Mouse (Mus musculus) forebrain, embryonic 16.5 days (tissue): ENCODE data around the gene Apol6. TPM values are rescaled to one million over a fixed set of nuclear protein-coding genes. Genes with fewer than 3 reads are reported as not detected.

Experiments
- ATAC-seq: fragments of 200-750 bp; cut with Nextera tagmentation; 2 replicates; pipeline ENCODE4 v1.8.0; 2017; ENCODE audit warnings: mild to moderate bottlenecking, moderate library complexity
- H3K27ac ChIP-seq: fragments of 300-500 bp; sonication (generic); 2 replicates; pipeline ENCODE4 v1.5.1; 2014; ENCODE audit warnings: low read length, control low read depth
- H3K27me3 ChIP-seq: fragments of 300-500 bp; sonication (generic); replicated peaks from 2 replicates; pipeline ENCODE4 v1.6.1; 2014; ENCODE audit warnings: low read length; ENCODE audit not compliant: control insufficient read depth, insufficient read depth
- H3K36me3 ChIP-seq: fragments of 300-500 bp; sonication (generic); 2 replicates; pipeline ENCODE4 v1.6.1; 2014; ENCODE audit not compliant: control insufficient read depth, insufficient read depth
- H3K4me1 ChIP-seq: fragments of 300-500 bp; sonication (generic); replicated peaks from 2 replicates; pipeline ENCODE4 v1.6.1; 2014; ENCODE audit warnings: low read length; ENCODE audit not compliant: control insufficient read depth, insufficient read depth
- H3K4me2 ChIP-seq: fragments of 300-500 bp; sonication (generic); 2 replicates; pipeline ENCODE4 v1.6.1; 2014; ENCODE audit warnings: mild to moderate bottlenecking, low read length, control low read depth
- H3K4me3 ChIP-seq: fragments of 300-500 bp; sonication (generic); replicated peaks from 2 replicates; pipeline ENCODE4 v1.5.1; 2014; ENCODE audit warnings: mild to moderate bottlenecking, low read length, control low read depth
- H3K9ac ChIP-seq: fragments of 300-500 bp; sonication (generic); replicated peaks from 2 replicates; pipeline ENCODE4 v1.6.1; 2014; ENCODE audit warnings: low read depth, low read length, control low read depth
- H3K9me3 ChIP-seq: fragments of 300-500 bp; sonication (generic); 2 replicates; pipeline ENCODE4 v1.6.1; 2016; ENCODE audit warnings: low read length; ENCODE audit not compliant: control insufficient read depth
- WGBS: fragments of 180-500 bp; shearing (Covaris S2); extraction: QIAGEN DNeasy Blood & Tissue Kit; methylation state at CpG from one replicate; pipeline ENCODE4 v1.1.7; 2014; 5-methylcytosine and 5-hydroxymethylcytosine counted together
- polyA plus RNA-seq: library from polyadenylated mRNA; unstranded; fragments of >200 nt; fragmentation: Nextera tagmentation; extraction: Ambion mirVana; gene quantifications from 2 replicates; pipeline ENCODE4 v1.2.1, GENCODE M21; 2015

The Apol6 gene
- polyA plus RNA-seq, 1 experiment from 2014 or later = not detected

GRCm38 (mm10) chr15:77016509-77016908 is 28.0 kb upstream of the Apol6 start:
- Histone ChIP-seq H3K4me1 (peaks cover 12% of the 10 kb centered on the region), H3K27me3 (no peaks in the 10 kb centered on the region), H3K36me3 (no peaks in the 10 kb centered on the region), H3K4me3 (no peak overlapping the region), H3K9me3 (no peaks in the 10 kb centered on the region), H3K27ac (no peak overlapping the region), H3K9ac (no peak overlapping the region), H3K4me2 (no peak overlapping the region)
- no peak for ATAC-seq
- 91% methylated on average over 6 of the region's 6 CpGs for WGBS

GRCm38 (mm10) chr15:77017897-77018296 is 26.6 kb upstream of the Apol6 start:
- Histone ChIP-seq H3K27ac (no peak overlapping the region), H3K4me1 (peaks cover 12% of the 10 kb centered on the region), H3K36me3 (no peaks in the 10 kb centered on the region), H3K27me3 (no peaks in the 10 kb centered on the region), H3K4me3 (no peak overlapping the region), H3K9ac (no peak overlapping the region), H3K9me3 (no peaks in the 10 kb centered on the region), H3K4me2 (no peak overlapping the region)
- ATAC-seq = no peak

GRCm38 (mm10) chr15:77018740-77019340 is 25.7 kb upstream of the Apol6 start:
- no peak overlapping the region for H3K9ac ChIP-seq
- 60% methylated on average over 6 of the region's 6 CpGs for WGBS
- ATAC-seq = no peak

GRCm38 (mm10) chr15:77019533-77019932 is 25.0 kb upstream of the Apol6 start:
- ATAC-seq = no peak
- 92% methylated on average over 7 of the region's 7 CpGs for WGBS
- Histone ChIP-seq H3K4me3 (no peak overlapping the region), H3K27me3 (no peaks in the 10 kb centered on the region), H3K36me3 (no peaks in the 10 kb centered on the region), H3K9ac (no peak overlapping the region), H3K4me2 (no peak overlapping the region), H3K27ac (no peak overlapping the region), H3K9me3 (no peaks in the 10 kb centered on the region), H3K4me1 (no peaks in the 10 kb centered on the region)

More at GRCm38 (mm10) chr15:77018740-77019340, 25.7 kb upstream of the Apol6 start:
- H3K27me3 ChIP-seq = no peaks in the 10 kb centered on the region
- no peak overlapping the region for H3K27ac ChIP-seq
- H3K4me2 ChIP-seq = no peak overlapping the region
- H3K4me3 ChIP-seq = no peak overlapping the region
- no peaks in the 10 kb centered on the region for H3K36me3 ChIP-seq
- H3K9me3 ChIP-seq = no peaks in the 10 kb centered on the region
- H3K4me1 ChIP-seq = peaks cover 6% of the 10 kb centered on the region

- Histone ChIP-seq H3K9ac (no peak overlapping the region), H3K4me1 (no peaks in the 10 kb centered on the region), H3K4me2 (no peak overlapping the region), H3K27me3 (no peaks in the 10 kb centered on the region), H3K27ac (no peak overlapping the region), H3K36me3 (no peaks in the 10 kb centered on the region), H3K4me3 (no peak overlapping the region), H3K9me3 (no peaks in the 10 kb centered on the region)
- WGBS = 95% methylated on average over 4 of the region's 4 CpGs
- no peak for ATAC-seq
Measured at GRCm38 (mm10) chr15:77020136-77020535, 24.4 kb upstream of the Apol6 start.

GRCm38 (mm10) chr15:77021056-77021455 is 23.5 kb upstream of the Apol6 start:
- no peak for ATAC-seq
- 92% methylated on average over 3 of the region's 3 CpGs for WGBS
- Histone ChIP-seq H3K9me3 (no peaks in the 10 kb centered on the region), H3K27me3 (no peaks in the 10 kb centered on the region), H3K4me1 (peaks cover 3% of the 10 kb centered on the region), H3K9ac (no peak overlapping the region), H3K4me2 (no peak overlapping the region), H3K36me3 (no peaks in the 10 kb centered on the region), H3K4me3 (no peak overlapping the region), H3K27ac (no peak overlapping the region)

- WGBS = 84% methylated on average over 4 of the region's 4 CpGs
- Histone ChIP-seq H3K36me3 (no peaks in the 10 kb centered on the region), H3K9me3 (no peaks in the 10 kb centered on the region)
Measured at GRCm38 (mm10) chr15:77021851-77022250, 22.7 kb upstream of the Apol6 start.

GRCm38 (mm10) chr15:77022401-77022957 is 22.1 kb upstream of the Apol6 start:
- Histone ChIP-seq H3K9ac (no peak overlapping the region), H3K27me3 (no peaks in the 10 kb centered on the region), H3K4me2 (no peak overlapping the region), H3K4me1 (peaks cover 6% of the 10 kb centered on the region), H3K9me3 (no peaks in the 10 kb centered on the region), H3K4me3 (no peak overlapping the region), H3K27ac (no peak overlapping the region), H3K36me3 (no peaks in the 10 kb centered on the region)
- no peak for ATAC-seq
- WGBS = 85% methylated on average over 5 of the region's 5 CpGs

More at GRCm38 (mm10) chr15:77021851-77022250, 22.7 kb upstream of the Apol6 start:
- no peak overlapping the region for H3K9ac ChIP-seq
- no peak overlapping the region for H3K27ac ChIP-seq
- H3K4me2 ChIP-seq = no peak overlapping the region
- H3K27me3 ChIP-seq = no peaks in the 10 kb centered on the region
- ATAC-seq = no peak
- peaks cover 6% of the 10 kb centered on the region for H3K4me1 ChIP-seq
- no peak overlapping the region for H3K4me3 ChIP-seq

- no peak overlapping the region for H3K4me3 ChIP-seq
- 58% methylated on average over 5 of the region's 5 CpGs for WGBS
- no peaks in the 10 kb centered on the region for H3K36me3 ChIP-seq
- H3K4me1 ChIP-seq = peaks cover 6% of the 10 kb centered on the region
- no peak overlapping the region for H3K27ac ChIP-seq
- H3K4me2 ChIP-seq = no peak overlapping the region
- no peaks in the 10 kb centered on the region for H3K27me3 ChIP-seq
- no peaks in the 10 kb centered on the region for H3K9me3 ChIP-seq
- H3K9ac ChIP-seq = no peak overlapping the region
- ATAC-seq = no peak
Measured at GRCm38 (mm10) chr15:77025884-77026583, 18.5 kb upstream of the Apol6 start.
